Mouse (Mus musculus) lung, adult 2 months (tissue): ENCODE measurements around the gene Krcc1.
"Not testable (repeated sequence)": the region's sequence is repeated elsewhere in the genome, so short reads cannot be mapped to it uniquely, and the experiment has no call there.

Source experiments
- CTCF ChIP-seq: fragments of 200-500 bp; IDR thresholded peaks from 2 replicates; pipeline ENCODE4 v1.5.1; 2011; ENCODE audit warnings: mild to moderate bottlenecking, low read length, control low read depth; ENCODE audit not compliant: insufficient read depth
- POLR2A ChIP-seq: fragments of 200-500 bp; IDR thresholded peaks from 2 replicates; pipeline ENCODE4 v1.6.1; 2011; ENCODE audit warnings: low read depth, mild to moderate bottlenecking, control low read depth, low read length, borderline replicate concordance; ENCODE audit errors: extremely low read depth

DNA sequence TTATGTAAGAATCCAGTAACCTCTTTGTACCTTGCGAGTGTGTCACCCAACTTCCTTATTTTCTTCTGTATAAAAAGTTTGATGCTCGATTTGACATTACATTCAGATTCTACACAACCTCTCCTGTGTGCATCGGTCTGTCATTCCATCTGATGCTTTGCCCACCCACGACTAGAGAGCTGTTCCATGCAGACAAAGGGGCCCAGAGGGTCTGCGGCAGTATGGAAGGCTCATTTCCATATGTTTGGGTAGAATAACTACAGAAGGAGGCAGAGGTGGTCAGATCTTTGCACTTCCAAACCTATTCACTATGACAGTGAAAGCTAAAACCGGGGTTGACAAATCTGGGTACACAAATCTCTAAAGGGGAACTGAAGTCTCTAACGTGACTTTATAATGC lies 3.9 kb upstream of the Krcc1 start:
- not testable (repeated sequence) for TF ChIP-seq CTCF, POLR2A
